8 mouse cellular contexts compared by ENCODE assay signal in the genomic region with DNA sequence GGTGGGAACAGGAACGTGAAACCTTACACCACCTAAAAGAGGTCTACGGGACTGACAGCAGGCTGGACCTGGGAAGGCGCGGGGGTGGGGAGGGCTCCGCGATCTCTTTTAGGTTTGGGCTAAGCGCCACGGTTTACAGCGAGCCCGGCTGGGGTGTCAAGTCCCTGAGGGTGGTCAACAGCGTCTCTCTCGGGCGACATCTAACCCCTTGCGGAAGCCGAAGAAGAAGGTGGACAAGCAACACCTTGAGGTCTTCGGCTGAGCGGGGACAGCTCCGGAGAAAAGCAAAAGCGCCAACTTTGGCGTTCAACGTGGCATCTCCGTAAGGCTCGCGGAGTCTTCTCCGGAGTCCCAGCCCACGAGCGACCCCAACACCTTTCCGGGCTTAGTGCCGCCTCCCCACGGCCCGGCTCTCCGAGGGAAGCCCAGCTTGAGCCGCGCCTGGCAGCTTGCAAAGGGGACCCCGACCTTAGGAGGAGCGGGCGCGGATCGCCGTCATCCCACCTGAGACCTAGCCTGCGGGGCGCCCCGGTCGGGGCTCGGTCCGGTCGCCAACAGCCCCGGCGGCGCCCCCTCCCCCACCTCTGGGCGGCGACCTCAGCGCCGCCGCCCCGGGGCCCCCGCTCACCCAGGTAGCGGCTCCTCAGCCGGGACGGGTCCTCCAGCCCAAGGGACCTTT. TPM values are rescaled to one million over a fixed set of nuclear protein-coding genes. Genes with fewer than 3 reads are reported as not detected.
DNase-seq lines count a peak whose midpoint lies in the region; ATAC-seq and TF ChIP-seq lines count a peak whose summit lies in the region.

No protein-coding gene starts in this region.

- H3K9ac ChIP-seq in forebrain, postnatal 0 days, result peak overlapping the region; percentile 87
- H3K9ac ChIP-seq in hindbrain, embryonic 11.5 days (ENCODE audit: low read depth, low read length), result peak overlapping the region; percentile 80

- H3K27me3 ChIP-seq in forebrain, postnatal 0 days (ENCODE audit: insufficient read depth, low read length), result no peaks in the 10 kb centered on the region
- H3K27me3 ChIP-seq in hindbrain, embryonic 11.5 days (ENCODE audit: control insufficient read depth, insufficient read depth, low read length), result no peaks in the 10 kb centered on the region

- H3K36me3 ChIP-seq in forebrain, postnatal 0 days (ENCODE audit: insufficient read depth), result no peaks in the 10 kb centered on the region
- H3K36me3 ChIP-seq in hindbrain, embryonic 11.5 days (ENCODE audit: control insufficient read depth, insufficient read depth, low read length), result no peaks in the 10 kb centered on the region

- WGBS in forebrain, postnatal 0 days, result 3% methylated on average over 57 of the region's 60 CpGs
- under 1% methylated on average over 59 of the region's 60 CpGs for WGBS in hindbrain, embryonic 11.5 days

- no peak for ATAC-seq in forebrain, postnatal 0 days
- ATAC-seq in hindbrain, embryonic 11.5 days (ENCODE audit: low FRiP score), result no peak

- peaks cover 12% of the 10 kb centered on the region for H3K4me1 ChIP-seq in forebrain, postnatal 0 days (ENCODE audit: insufficient read depth)
- 0 out of 2 replicates have a peak, but pooled peaks cover 2% of the 10 kb centered on the region for H3K4me1 ChIP-seq in hindbrain, embryonic 11.5 days (replicated peaks; ENCODE audit: control insufficient read depth, insufficient read depth, low read length)

- peak overlapping the region; percentile 93 for H3K4me3 ChIP-seq in forebrain, postnatal 0 days (ENCODE audit: low read depth, low read length)
- H3K4me3 ChIP-seq in hindbrain, embryonic 11.5 days (ENCODE audit: low read depth, low read length), result peak overlapping the region; percentile 93

- peak overlapping the region; percentile 95 for H3K4me2 ChIP-seq in forebrain, postnatal 0 days (ENCODE audit: low read depth)
- peak overlapping the region; percentile 87 for H3K4me2 ChIP-seq in hindbrain, embryonic 11.5 days (replicated peaks; ENCODE audit: low read depth, low read length)

- H3K27ac ChIP-seq in forebrain, postnatal 0 days (ENCODE audit: low read depth, low read length), result peak overlapping the region; percentile 96
- H3K27ac ChIP-seq in hindbrain, embryonic 11.5 days (ENCODE audit: low read depth, low read length), result peak overlapping the region; percentile 83

- H3K9me3 ChIP-seq in forebrain, postnatal 0 days (ENCODE audit: low read length), result no peaks in the 10 kb centered on the region
- H3K9me3 ChIP-seq in hindbrain, embryonic 11.5 days (ENCODE audit: control insufficient read depth, low read length), result no peaks in the 10 kb centered on the region

- peak; percentile 64 for DNase-seq in MN1 (ENCODE audit: low spot score)
- DNase-seq in cerebellum, adult 8-10 months, result peak; percentile 65
- DNase-seq in forebrain, postnatal 0 days, result peak; percentile 38
- DNase-seq in hindbrain, embryonic 11.5 days (ENCODE audit: low spot score), result peak; percentile 62
- DNase-seq in layer of hippocampus, postnatal 25 days (ENCODE audit: extremely low spot score in 1 of 2, low spot score in 1 of 2), result peak; percentile 39 to 42
- peak; percentile 64 for DNase-seq in lung, postnatal 10 days
- DNase-seq in retina, embryonic 14.5 days (ENCODE audit: low spot score), result peak; percentile 49
- peak; percentile 52 for DNase-seq in urinary bladder, adult 2 months (ENCODE audit: low spot score)

- TF ChIP-seq CTCF in forebrain, postnatal 0 days (IDR thresholded peaks at IDR 0.05; ENCODE audit: low read depth), result peak; percentile 1; the same call in 1 of the 2 replicates

RNA-seq across cellular contexts. Expression of a gene that starts 0.6 kb away (rescaled TPM):
- total RNA-seq in forebrain, postnatal 0 days (2014; rRNA removed), result 43.5 and 45.7 TPM in 2 replicates
- 20.9 and 23.6 TPM in 2 replicates for polyA plus RNA-seq in forebrain, postnatal 0 days (2015; fragmentation: Nextera tagmentation; extraction: Ambion mirVana)
- 11.8 and 11.9 TPM in 2 replicates for polyA plus RNA-seq in hindbrain, embryonic 11.5 days (2014; fragmentation: Nextera tagmentation; extraction: Ambion mirVana)
- 10 to 100 TPM; 81.4 to 84.6 TPM for total RNA-seq in layer of hippocampus, postnatal 25 days (2021)
- 37.4 and 37.7 TPM in 2 replicates for polyA plus RNA-seq in urinary bladder, adult 2 months (2012; rRNA removed)

RNA-seq across cellular contexts. Expression of a gene that starts 0.8 kb away (rescaled TPM):
- total RNA-seq in forebrain, postnatal 0 days (2014; rRNA removed), result 127 and 170 TPM in 2 replicates
- 251 and 283 TPM in 2 replicates for polyA plus RNA-seq in forebrain, postnatal 0 days (2015; fragmentation: Nextera tagmentation; extraction: Ambion mirVana)
- polyA plus RNA-seq in hindbrain, embryonic 11.5 days (2014; fragmentation: Nextera tagmentation; extraction: Ambion mirVana), result 127 and 129 TPM in 2 replicates
- total RNA-seq in layer of hippocampus, postnatal 25 days (2021), result 100 to 1,000 TPM; 127 to 136 TPM
- polyA plus RNA-seq in urinary bladder, adult 2 months (2012; rRNA removed), result 78.2 and 91.6 TPM in 2 replicates

RNA-seq across cellular contexts. Expression of a gene that starts 25.3 kb away (rescaled TPM):
- total RNA-seq in forebrain, postnatal 0 days (2014; rRNA removed), result 0.31 TPM in 1 of 2 replicates, not detected in the other
- polyA plus RNA-seq in forebrain, postnatal 0 days (2015; fragmentation: Nextera tagmentation; extraction: Ambion mirVana), result 0.10 TPM in 1 of 2 replicates, not detected in the other
- polyA plus RNA-seq in hindbrain, embryonic 11.5 days (2014; fragmentation: Nextera tagmentation; extraction: Ambion mirVana), result 0.04 and 0.15 TPM in 2 replicates
- total RNA-seq in layer of hippocampus, postnatal 25 days (2021), result under 1 TPM in 1 of 2 experiments, not detected in 1; 0.15 TPM
- 0.04 TPM in 1 of 2 replicates, not detected in the other for polyA plus RNA-seq in urinary bladder, adult 2 months (2012; rRNA removed)
